Mouse (Mus musculus) lung, postnatal 0 days (tissue): Measurements from ENCODE around the gene Hamp2. TPM values are rescaled to one million over a fixed set of nuclear protein-coding genes. Genes with fewer than 3 reads are reported as not detected.

Experiments
- ATAC-seq: fragments of 200-750 bp; cut with Nextera tagmentation; 2 replicates; pipeline ENCODE4 v1.8.0; 2017; ENCODE audit warnings: moderate library complexity
- DNase-seq: peaks from one replicate; pipeline ENCODE4 v3.0.0-alpha.2; 2016; ENCODE audit warnings: low spot score
- H3K27ac ChIP-seq: fragments of 300-500 bp; sonication (generic); 2 replicates; pipeline ENCODE4 v1.5.1; 2014; ENCODE audit warnings: antibody characterized with exemption, mild to moderate bottlenecking, low read length, mixed read lengths
- H3K27me3 ChIP-seq: fragments of 300-500 bp; sonication (generic); replicated peaks from 2 replicates; pipeline ENCODE4 v1.6.1; 2014; ENCODE audit warnings: low read length, mixed read lengths; ENCODE audit not compliant: insufficient read depth
- H3K36me3 ChIP-seq: fragments of 300-500 bp; sonication (generic); 2 replicates; pipeline ENCODE4 v1.6.1; 2014; ENCODE audit warnings: low read length, mixed read lengths; ENCODE audit not compliant: insufficient read depth
- H3K4me1 ChIP-seq: fragments of 300-500 bp; sonication (generic); 2 replicates; pipeline ENCODE4 v1.6.1; 2014; ENCODE audit warnings: antibody characterized with exemption, low read depth, low read length, mixed read lengths; ENCODE audit not compliant: insufficient read depth
- H3K4me2 ChIP-seq: fragments of 300-500 bp; sonication (generic); replicated peaks from 2 replicates; pipeline ENCODE4 v1.6.1; 2014; ENCODE audit warnings: low read depth, mild to moderate bottlenecking, low read length, moderate library complexity, mixed read lengths
- H3K4me3 ChIP-seq: fragments of 300-500 bp; sonication (generic); 2 replicates; pipeline ENCODE4 v1.5.1; 2014; ENCODE audit warnings: low read depth, low read length
- H3K9ac ChIP-seq: fragments of 300-500 bp; sonication (generic); replicated peaks from 2 replicates; pipeline ENCODE4 v1.6.1; 2014; ENCODE audit warnings: low read depth, mild to moderate bottlenecking
- H3K9me3 ChIP-seq: fragments of 300-500 bp; sonication (generic); 2 replicates; pipeline ENCODE4 v1.6.1; 2016; ENCODE audit warnings: low read length, mixed read lengths
- CTCF ChIP-seq: IDR thresholded peaks from 2 replicates; pipeline ENCODE4 v1.5.1; 2016; ENCODE audit warnings: antibody characterized with exemption, mild to moderate bottlenecking
- EP300 ChIP-seq: IDR thresholded peaks from 2 replicates; pipeline ENCODE4 v1.6.1; 2016; ENCODE audit warnings: antibody characterized with exemption, mild to moderate bottlenecking, control low read depth
- WGBS: fragments of 180-500 bp; shearing (Covaris S2); extraction: QIAGEN DNeasy Blood & Tissue Kit; methylation state at CpG from one replicate; pipeline ENCODE4 v1.1.7; 2014; 5-methylcytosine and 5-hydroxymethylcytosine counted together
- polyA plus RNA-seq: library from polyadenylated mRNA; unstranded; fragments of >200 nt; fragmentation: Nextera tagmentation; extraction: Ambion mirVana; gene quantifications from 2 replicates; pipeline ENCODE4 v1.2.1, GENCODE M21; 2015

Hamp2 gene
- polyA plus RNA-seq, 1 experiment from 2014 or later = not detected

DNA sequence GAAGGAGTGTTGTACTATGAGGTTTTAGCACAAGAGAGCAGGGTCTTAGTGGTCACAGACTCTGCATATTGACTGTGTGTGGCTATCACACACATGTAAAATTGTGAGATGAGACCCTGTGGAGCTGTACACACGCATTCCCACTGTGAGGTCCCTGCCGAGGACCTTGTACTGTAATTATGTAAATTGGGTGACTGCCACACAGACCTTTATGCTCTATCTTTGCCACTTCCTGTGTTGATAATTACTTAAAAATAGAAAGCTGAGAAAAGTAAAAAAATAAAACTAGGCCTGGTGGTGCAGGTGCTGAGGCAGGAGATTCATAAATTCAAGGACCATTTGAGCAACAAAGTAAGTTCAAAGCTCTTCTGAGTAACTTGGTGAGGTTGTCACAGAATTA, 33.8 kb downstream of the Hamp2 start:
- DNase-seq (no peak), ATAC-seq (no peak)
- Histone ChIP-seq H3K9ac (no peak overlapping the region), H3K27ac (no peak overlapping the region), H3K27me3 (no peaks in the 10 kb centered on the region), H3K9me3 (no peaks in the 10 kb centered on the region), H3K4me3 (no peak overlapping the region), H3K4me1 (no peaks in the 10 kb centered on the region; the same call in 1 of the 2 replicates), H3K4me2 (no peak overlapping the region), H3K36me3 (no peaks in the 10 kb centered on the region)
- WGBS = 49% methylated on average over 2 of the region's 2 CpGs
- TF ChIP-seq EP300 (no peak), CTCF (no peak)

DNA sequence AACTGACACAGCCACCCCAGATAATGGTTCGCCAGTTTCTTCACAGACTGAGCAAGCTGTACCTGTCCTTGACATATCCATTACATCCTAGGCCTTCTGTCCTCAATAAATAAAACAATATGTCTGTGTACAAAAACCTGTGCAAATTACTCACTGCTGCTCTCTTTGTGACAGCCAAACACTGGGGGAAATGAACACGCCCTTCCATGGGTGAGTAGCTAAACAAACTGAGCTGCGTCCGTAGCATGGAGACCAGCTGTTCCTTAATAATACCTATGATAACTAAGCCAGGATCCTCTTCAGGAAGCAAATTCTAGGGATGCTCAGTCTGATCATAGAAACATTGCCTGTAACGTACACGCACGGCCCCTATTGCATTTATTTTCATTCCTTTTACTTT, 35.7 kb downstream of the Hamp2 start:
- Histone ChIP-seq H3K27ac (no peak overlapping the region), H3K36me3 (no peaks in the 10 kb centered on the region), H3K27me3 (no peaks in the 10 kb centered on the region), H3K9me3 (no peaks in the 10 kb centered on the region), H3K4me3 (no peak overlapping the region), H3K4me1 (no peaks in the 10 kb centered on the region; the same call in 1 of the 2 replicates), H3K9ac (no peak overlapping the region), H3K4me2 (no peak overlapping the region)
- TF ChIP-seq CTCF = no peak
- no peak for TF ChIP-seq EP300
- 71% methylated on average over 7 of the region's 7 CpGs for WGBS
- ATAC-seq (no peak), DNase-seq (no peak)

- H3K4me2 ChIP-seq = no peak overlapping the region
- H3K27ac ChIP-seq = no peak overlapping the region
- H3K36me3 ChIP-seq = no peaks in the 10 kb centered on the region
- H3K27me3 ChIP-seq = no peaks in the 10 kb centered on the region
- H3K9ac ChIP-seq = no peak overlapping the region
- no peaks in the 10 kb centered on the region for H3K9me3 ChIP-seq
- H3K4me3 ChIP-seq = no peak overlapping the region
- 79% methylated on average over 14 of the region's 14 CpGs for WGBS
- ATAC-seq = no peak
- TF ChIP-seq EP300 (no peak), CTCF (no peak)
- no peaks in the 10 kb centered on the region; the same call in 1 of the 2 replicates for H3K4me1 ChIP-seq
- DNase-seq = no peak
Measured at GRCm38 (mm10) chr7:30887568-30888188, 36.8 kb downstream of the Hamp2 start.

- H3K9ac ChIP-seq = no peak overlapping the region
- ATAC-seq (no peak), DNase-seq (no peak)
- H3K9me3 ChIP-seq = no peaks in the 10 kb centered on the region
- H3K27me3 ChIP-seq = no peaks in the 10 kb centered on the region
- TF ChIP-seq EP300 (no peak), CTCF (no peak)
- H3K36me3 ChIP-seq = no peaks in the 10 kb centered on the region
- H3K4me1 ChIP-seq = no peaks in the 10 kb centered on the region
- 75% methylated on average over 4 of the region's 4 CpGs for WGBS
- H3K27ac ChIP-seq = no peak overlapping the region
- H3K4me2 ChIP-seq = no peak overlapping the region
- H3K4me3 ChIP-seq = no peak overlapping the region
Measured at GRCm38 (mm10) chr7:30886852-30887251, 37.6 kb downstream of the Hamp2 start.

GRCm38 (mm10) chr7:30884047-30884446, 40.4 kb downstream of the Hamp2 start:
- H3K27ac ChIP-seq = no peak overlapping the region
- H3K4me1 ChIP-seq = no peaks in the 10 kb centered on the region
- no peak for ATAC-seq
- no peak overlapping the region for H3K4me2 ChIP-seq
- TF ChIP-seq EP300 = no peak
- no peak for TF ChIP-seq CTCF
- no peak overlapping the region for H3K4me3 ChIP-seq
- no peaks in the 10 kb centered on the region for H3K9me3 ChIP-seq
- H3K9ac ChIP-seq = no peak overlapping the region
- H3K36me3 ChIP-seq = no peaks in the 10 kb centered on the region
- no peaks in the 10 kb centered on the region for H3K27me3 ChIP-seq
- no peak for DNase-seq

DNA sequence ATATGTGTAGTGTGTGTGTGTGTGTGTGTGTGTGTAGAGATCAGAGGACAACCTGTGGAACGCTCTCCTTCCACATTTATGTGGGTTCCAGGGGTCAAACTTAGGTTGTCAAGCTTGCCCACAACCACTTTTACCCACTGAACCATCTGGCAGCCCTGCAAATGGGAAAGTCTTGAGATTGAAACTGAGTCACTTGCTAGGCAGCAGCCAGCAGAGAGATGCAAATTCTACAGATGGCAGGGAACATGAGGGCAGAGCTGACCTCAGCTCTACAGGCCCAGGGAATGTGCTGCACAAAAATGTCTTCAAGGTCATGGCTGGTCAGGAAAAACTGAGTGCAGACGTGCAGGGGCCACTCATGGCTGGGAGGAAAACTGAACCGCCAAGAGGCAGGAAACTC, 43.1 kb downstream of the Hamp2 start:
- H3K9me3 ChIP-seq = no peaks in the 10 kb centered on the region
- TF ChIP-seq EP300 (no peak), CTCF (no peak)
- H3K27ac ChIP-seq = no peak overlapping the region
- H3K27me3 ChIP-seq = no peaks in the 10 kb centered on the region
- no peak overlapping the region for H3K4me3 ChIP-seq
- no peaks in the 10 kb centered on the region for H3K4me1 ChIP-seq
- DNase-seq (no peak), ATAC-seq (no peak)
- no peak overlapping the region for H3K9ac ChIP-seq
- no peak overlapping the region for H3K4me2 ChIP-seq
- H3K36me3 ChIP-seq = no peaks in the 10 kb centered on the region
- 69% methylated on average over 3 of the region's 3 CpGs for WGBS

- Histone ChIP-seq H3K9me3 (no peaks in the 10 kb centered on the region), H3K4me3 (no peak within 1 kb of the TSS), H3K4me2 (no peak within 1 kb of the TSS), H3K36me3 (no peaks in the 10 kb centered on the region), H3K9ac (no peak within 1 kb of the TSS), H3K27ac (no peak within 1 kb of the TSS), H3K27me3 (no peaks in the 10 kb centered on the region), H3K4me1 (no peaks in the 10 kb centered on the region)
- DNase-seq (no peak), ATAC-seq (no peak)
- no peak for TF ChIP-seq CTCF
- no peak for TF ChIP-seq EP300
- WGBS = 32% methylated on average over 7 of the region's 7 CpGs
Measured at GRCm38 (mm10) chr7:30880176-30880575, 44.3 kb downstream of the Hamp2 start, which contains the start of gene Cd22. TSS of gene Cd22 (minus strand) at chr7:30880342.
